Mouse (Mus musculus): Measurements from ENCODE around the gene Thoc6.

- TF ChIP-seq CTCF (IDR thresholded peaks at IDR 0.05; ENCODE audit: low read depth, low read length) = no peak
- TF ChIP-seq POLR2A (IDR thresholded peaks at IDR 0.05; ENCODE audit: extremely low read depth, insufficient read depth, low read length) = no peak
Measured at GRCm38 (mm10) chr17:23683856-23684672, 10.4 kb upstream of the Thoc6 start, which contains the start of gene Cldn9.
